Mouse (Mus musculus): Measurements from ENCODE around the gene Art5.

Gene Art5

DNA sequence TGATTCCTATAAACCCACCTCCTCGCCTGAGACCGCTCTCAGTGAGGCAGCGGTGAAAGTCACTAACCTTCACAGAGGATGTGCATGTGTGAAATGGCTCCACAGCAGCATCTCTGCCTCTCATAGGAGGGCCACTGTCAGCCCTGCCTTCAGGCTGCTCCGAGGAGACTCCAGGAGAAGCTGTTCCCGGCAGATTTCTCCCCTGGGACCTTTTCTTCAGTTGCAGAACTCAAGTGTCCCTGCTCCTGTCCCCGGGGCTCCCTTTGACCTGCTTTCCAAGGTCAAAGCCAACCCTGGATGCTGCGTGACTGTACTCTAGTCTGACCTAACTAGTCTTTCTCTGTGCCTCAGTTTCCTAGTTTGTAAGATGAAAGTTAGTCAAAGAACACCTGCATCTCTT is at the start of gene Art5:
Gene Art5, minus strand, starts transcription at position 319 of the 400 bp plus-strand sequence.
- no peak for DNase-seq (ENCODE audit: low spot score in 2 of 2)

DNA sequence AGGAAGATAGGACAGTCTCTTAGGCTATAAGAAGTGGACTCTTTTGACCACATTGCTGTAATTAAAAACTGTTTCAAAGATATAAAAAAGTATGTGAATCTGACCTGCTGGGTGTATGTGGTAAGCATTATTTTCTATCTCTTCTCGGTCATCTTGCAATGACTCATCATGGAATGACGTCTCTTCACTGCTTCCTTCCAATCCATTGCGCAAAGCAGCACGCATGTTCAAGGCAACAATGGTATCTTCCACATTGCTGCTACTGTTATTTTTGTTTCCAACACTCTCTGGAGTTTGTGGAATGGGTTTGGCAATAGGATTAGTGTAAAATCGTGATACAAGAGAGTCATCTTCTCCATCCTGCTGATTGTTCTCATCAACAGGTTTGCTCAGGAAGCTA is 44.4 kb upstream of the Art5 start:
- DNase-seq (ENCODE audit: low spot score in 2 of 2), result no peak

DNA sequence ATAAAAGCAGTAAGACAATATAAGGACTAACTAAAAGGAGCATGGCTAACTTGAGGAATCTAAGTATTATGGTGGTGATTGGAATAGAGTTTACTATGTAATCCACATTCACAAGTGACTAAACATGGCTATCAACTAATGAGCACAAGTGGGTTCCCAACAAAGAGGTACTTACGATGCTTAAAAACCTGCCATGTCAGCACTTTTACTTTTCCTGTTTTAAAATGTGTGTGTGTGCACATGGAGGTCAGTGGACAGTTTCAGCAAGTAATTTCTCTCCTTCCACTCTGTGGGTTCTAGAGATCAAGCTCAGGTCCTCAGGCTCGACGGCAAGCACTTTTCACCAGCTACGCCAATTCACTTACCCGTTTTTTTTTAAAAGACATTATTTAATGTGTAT is 28.6 kb upstream of the Art5 start:
- DNase-seq (ENCODE audit: low spot score in 2 of 2), result no peak

DNA sequence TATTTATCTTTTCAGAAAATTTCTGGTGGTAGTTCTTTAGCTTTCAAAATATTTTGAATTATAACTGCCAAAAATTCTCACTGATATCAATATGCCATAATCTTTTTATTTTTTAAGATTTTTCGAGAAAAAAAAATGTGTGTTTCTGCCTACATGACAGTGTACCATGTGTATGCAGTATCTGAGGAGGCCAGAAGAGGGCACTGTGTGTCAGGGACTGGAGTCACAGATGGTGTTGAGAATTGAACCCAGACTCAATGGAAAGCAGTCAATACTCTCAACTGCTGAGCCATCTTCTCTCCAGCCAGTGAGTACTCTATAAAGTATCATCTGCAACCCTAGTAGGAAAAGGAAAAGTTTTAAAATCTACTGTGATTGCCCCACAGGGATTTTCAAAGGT is 28.2 kb upstream of the Art5 start:
- peak in 1 of 2 experiments; percentile 11 for DNase-seq (ENCODE audit: low spot score in 2 of 2)

DNA sequence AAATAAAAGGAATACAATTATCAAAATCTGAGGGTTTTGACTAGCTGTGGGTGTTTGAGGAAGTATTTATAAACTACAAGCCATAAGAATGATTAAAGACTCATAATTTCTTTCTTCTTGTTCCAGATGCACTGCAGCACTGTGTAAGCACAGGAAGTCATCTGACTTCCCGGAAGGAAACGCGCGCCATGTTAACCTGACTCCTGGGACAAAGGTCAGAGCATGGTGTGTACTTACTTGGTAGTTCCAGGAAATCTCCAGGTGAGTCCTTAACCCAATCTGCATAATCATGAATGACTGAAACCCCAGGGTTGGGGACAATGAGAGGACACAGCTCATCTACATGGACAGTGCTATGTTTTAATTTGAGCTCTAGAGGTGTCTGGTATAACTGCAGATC is 23.1 kb upstream of the Art5 start:
- DNase-seq (ENCODE audit: low spot score in 2 of 2), result no peak

DNA sequence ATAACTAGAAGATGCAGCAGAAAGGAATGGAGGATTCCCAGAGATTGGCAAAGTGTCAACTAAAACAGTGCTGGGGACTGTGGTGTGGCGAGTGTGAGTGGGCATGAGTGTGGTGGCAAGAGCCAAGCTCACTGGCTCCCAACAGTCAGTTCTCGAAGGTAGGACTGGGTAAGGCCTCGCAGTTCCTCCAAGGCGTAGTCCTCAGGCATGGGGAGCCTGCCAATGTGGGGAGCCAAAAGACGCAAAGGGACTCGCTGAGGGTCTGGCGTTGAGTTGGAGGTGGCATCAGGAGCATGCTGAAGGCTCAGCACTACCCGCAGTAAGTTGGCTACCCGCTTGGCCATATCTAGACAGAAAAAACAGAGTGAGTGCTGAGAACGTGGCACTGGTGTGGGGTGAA is 11.0 kb upstream of the Art5 start:
- no peak for DNase-seq (ENCODE audit: low spot score in 2 of 2)

DNA sequence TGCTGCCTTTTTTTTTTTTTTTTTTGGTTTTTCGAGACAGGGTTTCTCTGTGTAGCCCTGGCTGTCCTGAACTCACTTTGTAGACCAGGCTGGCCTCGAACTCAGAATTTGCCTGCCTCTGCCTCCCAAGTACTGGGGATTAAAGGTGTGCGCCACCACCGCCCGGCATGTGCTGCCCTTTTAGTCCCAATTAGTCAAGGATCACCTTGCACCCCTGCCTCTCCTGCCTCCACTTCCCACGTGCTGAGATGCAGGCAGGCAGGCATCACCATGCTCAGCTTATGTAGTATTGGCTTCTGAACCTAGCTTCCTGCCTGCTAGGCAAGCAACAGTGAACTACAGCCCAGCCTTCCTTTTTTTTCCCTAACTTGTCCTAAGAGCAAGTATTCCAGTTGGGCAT is 8.1 kb upstream of the Art5 start:
- no peak for DNase-seq (ENCODE audit: low spot score in 2 of 2)

DNA sequence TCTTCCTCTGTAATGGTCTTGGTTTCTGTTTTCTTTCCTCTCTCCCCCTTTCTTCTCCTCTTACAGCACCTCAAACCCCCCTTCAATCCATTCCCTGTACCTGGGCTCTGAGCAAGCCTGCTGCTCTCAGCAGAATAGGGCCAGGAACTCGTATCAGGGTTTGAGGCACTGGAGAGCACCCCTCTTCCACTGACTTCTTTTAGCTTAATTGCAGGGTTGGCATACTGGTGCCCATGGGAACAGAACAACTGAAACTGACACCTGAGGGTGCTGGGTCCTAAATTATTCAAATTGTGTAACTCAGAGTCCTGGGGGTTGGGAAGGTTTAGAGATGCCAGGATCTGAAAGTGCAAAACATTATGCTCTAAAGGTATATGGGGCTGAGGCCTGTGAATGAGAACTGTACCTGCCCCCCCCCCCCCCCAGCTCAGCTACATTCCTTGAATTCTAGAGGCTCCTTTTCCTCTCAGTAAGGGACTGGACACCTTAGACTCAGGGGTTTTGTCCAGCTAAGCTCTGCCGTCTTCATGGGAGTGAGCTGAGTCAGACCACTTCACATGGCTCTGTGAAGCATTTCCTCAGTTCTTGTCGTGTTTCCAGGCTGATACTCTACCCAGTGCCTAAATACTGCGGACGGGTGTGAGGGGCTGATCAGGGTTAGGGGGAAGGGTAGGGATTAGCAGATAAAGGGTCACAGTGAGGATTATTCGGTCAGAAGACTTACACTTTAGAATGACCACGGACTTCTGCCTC is 7.5 kb upstream of the Art5 start, which contains the start of gene Chrna10:
Gene Chrna10, minus strand, starts transcription at position 250 of the 753 bp plus-strand sequence.
- no peak for DNase-seq (ENCODE audit: low spot score in 2 of 2)

DNA sequence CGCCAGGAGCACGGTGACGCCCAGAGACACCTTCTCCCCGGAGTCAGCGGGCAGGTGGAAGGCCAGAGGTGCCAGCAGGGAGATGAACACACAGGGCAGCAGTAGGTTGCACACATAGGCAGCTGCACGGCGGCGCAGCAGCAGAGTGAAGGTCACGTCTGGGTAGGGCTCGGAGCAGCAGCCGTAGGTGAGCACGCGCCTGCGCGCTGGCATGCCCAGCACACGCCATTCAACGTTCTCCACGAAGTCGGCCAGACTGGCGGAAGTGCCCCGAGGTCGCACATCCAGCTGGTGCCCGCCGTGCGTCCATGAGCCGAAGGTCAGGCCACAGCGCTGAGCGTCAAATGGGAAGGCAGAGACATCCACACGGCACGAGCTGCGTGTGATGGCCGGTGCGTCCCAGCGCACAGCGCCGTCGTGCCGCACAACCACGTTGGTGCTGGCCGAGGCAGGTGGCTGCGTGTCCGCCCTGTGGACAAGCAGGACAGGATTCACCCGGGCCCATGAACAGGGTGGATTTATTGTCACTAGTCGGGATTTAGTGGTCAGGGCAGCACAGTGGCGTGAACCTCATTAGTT is 4.0 kb upstream of the Art5 start:
- DNase-seq (ENCODE audit: low spot score in 2 of 2), result no peak

DNA sequence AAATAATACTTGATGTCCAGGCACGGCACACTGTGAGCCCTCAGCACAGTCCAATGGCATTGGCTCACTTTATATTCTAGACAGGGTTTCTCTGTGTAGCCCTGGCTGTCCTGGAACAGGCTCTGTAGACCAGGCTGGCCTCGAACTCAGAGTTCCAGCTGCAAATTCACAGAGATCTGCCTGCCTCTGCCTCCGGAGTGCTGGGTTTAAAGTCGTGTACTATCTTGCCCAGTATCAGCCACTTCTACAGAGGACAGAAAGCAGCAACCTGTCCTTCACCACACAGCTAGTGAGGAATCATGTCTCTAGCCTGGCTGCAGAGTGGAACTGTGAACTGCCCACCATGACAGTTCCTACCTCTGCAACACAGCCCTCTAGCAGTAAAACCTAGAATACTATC is 457 bp upstream of the Art5 start:
- DNase-seq (ENCODE audit: low spot score in 2 of 2), result no peak

DNA sequence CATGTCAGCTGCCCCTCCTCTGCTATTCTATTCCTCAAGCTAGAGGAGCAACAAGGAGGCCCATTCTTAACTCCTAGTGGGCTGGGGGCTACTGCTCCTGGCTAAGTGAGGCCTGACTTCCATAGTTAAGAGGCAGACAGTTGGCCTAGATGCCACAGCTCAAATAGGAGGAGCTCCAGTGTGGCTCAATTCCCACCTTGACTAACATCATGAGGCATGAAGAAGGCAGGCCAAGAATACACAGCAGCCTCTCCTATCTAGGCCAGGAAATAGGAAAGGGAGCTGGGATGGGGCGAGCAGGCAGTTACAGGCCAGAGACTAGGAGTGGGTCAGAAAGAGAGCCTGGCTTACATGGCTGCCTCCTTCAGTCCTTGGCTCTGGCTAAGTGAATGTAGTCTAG is 1.1 kb downstream of the Art5 start:
- DNase-seq (ENCODE audit: low spot score in 2 of 2), result no peak

DNA sequence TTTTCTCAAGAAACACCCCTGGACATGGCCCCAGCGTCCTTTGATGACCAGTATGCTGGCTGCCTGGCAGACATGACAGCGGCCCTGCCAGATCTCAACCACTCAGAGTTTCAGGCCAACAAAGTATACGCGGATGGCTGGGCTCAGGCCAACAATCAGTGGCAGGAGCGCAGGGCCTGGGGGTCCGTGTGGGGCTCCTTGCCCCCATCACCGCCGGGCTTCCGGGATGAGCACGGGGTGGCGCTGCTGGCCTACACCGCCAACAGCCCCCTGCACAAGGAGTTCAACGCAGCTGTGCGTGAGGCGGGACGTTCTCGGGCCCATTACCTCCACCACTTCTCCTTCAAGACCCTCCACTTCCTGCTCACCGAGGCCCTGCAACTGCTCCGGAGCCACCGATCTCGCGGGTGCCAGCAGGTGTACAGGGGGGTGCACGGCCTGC is 2.6 kb downstream of the Art5 start:
- DNase-seq (ENCODE audit: low spot score in 2 of 2), result no peak

DNA sequence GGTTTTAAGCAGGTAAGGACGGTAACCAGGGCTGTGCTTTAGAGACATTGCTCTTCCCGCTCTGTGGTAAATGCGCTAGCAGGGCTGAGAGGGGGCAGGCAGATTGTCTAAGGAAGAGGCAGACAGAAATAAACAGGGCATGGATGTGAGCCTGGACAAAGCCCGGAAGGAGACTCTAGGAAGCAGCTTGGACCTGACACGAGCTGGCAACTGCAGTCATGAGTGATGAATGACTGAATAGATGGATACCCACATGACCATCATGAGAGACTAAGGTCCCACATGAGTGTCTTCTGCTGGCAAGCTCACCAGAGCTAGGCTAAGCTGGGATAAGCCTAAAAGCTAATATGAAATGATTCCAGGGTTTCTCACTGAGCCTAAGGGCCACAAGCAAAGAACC is 5.2 kb downstream of the Art5 start:
- no peak for DNase-seq (ENCODE audit: low spot score in 2 of 2)

DNA sequence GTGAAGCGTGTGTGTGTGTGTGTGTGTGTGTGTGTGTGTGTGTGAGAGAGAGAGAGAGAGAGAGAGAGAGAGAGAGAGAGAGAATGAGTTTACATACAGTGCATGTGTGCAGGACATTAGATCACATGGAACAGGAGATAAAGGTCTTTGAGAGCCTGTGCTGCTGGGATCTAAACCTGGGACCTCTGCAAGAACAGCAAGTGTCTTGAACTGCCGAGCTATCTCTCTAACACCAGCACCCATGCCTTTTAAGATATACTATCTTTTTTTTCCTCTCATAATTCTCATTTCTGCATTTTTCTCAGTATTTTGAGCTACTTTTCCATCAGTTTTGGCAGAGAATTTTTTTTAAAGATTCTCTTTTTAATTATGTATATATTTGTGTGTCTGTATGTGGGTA is 5.7 kb downstream of the Art5 start:
- no peak for DNase-seq (ENCODE audit: low spot score in 2 of 2)

DNA sequence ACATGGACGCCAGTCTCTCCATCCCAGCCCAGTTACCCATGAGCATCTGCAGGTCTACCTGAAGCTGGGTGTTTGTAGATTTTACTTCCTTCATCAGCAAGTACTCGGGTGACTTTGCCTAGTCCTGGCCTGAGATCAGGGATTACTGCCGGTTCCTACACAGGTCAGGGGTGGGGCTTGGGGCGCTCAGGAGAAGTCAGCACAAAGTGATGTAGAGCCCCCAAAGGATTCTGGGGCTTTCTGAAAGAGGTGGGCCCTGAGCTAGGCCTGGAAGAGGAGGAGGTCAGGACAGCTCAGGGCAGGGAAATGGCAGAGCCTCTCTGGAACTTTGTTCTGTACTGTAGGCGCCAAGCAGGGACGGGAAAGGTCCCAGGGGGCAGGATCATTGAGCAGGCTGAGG is 6.6 kb downstream of the Art5 start:
- DNase-seq (ENCODE audit: low spot score in 2 of 2), result no peak

DNA sequence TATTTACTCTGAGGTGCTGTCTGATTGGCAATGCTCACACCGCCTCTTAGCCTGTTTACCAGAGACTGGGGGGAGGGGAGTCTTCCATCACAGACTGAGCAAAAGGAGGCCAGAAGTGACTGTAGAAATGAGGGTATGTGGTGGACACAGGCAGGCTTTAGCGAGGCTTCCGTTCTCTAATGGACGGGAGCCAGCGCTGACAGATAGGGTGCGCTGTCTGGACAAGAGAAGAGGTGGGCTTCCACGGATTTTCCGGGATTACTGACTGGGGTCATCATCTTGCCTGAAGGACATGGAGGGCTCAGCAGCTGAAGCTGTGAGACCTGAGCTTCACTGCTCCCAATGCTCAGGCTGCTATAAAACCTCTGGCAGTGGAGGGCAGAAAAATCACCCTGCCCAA is 7.0 kb downstream of the Art5 start:
- no peak for DNase-seq (ENCODE audit: low spot score in 2 of 2)

DNA sequence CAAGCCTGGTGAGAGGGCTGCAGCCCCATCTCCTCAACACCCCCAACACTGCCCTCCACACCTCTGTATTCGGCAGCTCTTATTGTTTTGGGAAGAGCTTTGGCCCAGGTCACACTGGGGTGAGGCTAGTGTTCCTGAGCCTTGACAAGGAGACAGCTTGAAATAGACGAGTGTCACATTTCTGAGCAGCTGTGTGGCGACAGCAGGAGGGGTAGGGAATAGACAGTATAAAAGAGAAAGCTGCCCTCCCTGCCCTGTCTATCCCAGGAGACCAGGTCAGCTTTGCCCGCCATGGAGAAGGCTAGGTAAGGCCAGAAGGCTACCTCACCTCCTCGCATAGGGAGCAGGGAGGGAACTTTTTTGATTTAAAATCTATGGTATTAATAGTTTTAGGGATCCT is 7.8 kb downstream of the Art5 start, which contains the start of gene Art1:
Gene Art1, plus strand, starts transcription at position 257 of the 400 bp plus-strand sequence.
- DNase-seq (ENCODE audit: low spot score in 2 of 2), result no peak

DNA sequence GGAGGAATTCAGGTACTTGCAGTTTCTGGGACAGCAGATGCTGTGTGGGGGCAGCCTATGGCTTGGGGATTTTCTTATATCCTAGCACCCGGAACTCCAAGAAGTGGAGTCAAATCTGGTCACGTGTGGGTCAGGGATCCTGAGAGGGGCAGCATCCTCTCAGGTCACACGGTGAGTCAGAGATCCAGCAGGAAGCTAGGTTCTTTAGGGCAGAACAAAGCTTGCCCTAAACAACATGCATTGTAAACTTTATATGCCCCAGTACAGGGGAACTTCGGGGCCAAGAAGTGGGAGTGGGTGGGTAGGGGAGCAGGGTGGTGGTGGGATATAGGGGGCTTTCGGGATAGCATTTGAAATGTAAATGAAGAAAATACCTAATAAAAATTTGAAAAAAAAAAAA is 8.4 kb downstream of the Art5 start:
- DNase-seq (ENCODE audit: low spot score in 2 of 2), result no peak

DNA sequence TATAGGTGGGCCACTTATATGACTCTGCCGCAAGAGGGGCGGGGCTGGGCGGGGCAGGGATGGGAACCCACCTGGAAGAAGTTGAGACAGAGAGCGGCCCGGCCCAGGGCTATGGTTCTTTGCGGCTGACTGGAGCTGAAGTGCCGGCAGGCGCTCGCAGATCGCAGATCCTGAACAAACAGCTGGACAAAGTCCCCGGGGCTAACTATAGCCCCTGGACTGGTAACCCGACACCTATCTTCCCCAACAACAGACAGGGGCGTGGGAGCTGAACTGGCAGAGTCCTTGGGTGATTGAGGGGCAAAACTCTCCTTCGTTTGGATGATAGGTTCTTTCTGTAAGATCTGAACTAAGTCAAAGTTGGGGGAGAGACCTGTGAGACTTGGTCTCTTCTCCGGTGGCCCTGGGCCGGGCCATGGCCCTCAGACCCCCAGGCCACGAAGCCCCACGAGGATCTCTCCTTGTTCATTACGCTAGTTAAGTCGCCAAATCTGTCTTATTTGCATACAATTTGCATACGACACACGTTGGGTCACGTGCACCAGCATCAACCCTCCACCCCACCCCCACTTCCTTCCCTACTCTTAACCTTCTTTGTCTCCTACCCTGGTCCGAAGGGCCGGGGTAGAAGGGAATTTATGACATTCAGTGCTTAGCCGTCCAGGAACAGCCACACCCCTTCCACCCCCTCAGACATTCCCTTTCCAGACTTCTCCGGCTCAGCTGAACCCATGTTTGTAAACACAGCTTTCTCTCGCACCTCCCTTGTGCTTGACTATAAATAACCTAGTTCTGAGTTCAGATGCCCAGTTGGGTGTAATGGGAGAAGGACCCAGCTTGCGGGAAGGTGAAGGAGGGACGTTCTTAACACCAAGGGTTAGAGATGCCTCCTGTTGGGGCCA is 9.3 kb downstream of the Art5 start:
- peak; percentile 25 to 49 for DNase-seq (ENCODE audit: low spot score in 2 of 2)

DNA sequence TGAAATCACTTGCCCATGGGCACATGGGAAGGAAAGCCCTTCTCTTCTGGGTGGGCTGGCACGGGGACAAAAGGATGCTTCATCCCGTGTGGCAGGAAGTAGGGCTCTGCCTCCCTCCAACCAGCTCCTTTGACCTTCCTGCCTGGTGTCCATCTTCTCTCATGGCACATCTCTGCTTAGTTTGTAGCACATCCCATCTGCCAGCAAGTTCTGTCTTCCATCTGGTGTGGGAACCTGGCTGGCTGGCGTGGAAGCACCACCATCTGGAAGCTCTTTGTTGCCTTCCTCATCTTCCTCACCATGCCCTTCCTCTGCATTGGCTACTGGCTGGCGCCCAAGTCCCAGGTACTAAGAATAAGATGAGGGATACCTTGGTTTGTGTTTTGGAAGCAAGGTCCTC is 22.0 kb downstream of the Art5 start:
- no peak for DNase-seq (ENCODE audit: low spot score in 2 of 2)

DNA sequence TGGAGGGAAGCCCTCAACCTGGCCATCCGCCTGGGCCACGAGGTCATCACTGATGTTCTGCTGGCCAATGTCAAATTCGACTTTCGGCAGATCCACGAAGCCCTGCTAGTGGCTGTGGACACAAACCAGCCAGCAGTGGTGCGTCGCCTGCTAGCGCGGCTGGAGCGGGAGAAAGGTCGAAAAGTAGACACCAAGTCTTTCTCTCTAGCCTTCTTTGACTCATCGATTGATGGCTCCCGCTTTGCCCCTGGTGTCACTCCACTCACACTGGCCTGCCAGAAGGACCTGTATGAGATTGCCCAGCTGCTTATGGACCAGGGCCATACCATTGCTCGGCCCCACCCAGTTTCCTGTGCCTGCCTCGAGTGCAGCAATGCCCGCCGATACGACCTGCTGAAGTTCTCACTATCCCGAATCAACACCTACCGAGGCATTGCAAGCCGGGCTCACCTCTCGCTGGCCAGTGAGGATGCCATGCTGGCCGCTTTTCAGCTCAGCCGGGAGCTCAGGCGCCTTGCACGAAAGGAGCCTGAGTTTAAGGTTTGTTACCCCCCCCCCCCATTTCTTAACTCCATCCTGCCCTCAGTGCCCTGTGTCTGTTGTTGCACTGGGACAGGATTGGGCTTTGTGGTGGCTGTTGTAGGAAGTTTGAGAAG is 25.1 kb downstream of the Art5 start:
- DNase-seq (ENCODE audit: low spot score in 2 of 2), result no peak

DNA sequence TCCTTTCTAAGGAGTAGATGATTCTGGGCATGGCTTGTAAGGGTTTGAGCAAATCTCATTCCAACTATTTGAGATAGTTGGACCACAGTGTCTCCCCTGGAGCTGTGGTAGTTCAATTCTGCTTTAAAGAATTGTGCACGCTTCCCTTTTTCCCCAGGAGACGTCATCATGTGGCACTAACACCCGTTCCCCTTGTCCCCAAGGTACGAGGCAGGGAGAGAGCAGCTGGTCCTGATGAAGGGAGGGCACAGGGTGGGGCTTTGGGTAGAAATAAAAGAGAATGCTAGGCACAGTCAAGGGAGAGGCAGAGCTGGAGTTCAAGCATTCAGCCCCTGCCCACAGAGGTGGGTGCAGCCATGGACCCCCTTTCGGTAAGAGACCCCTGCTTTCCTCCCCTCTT is 26.5 kb downstream of the Art5 start, which contains the start of gene Trpc2:
Gene Trpc2, plus strand, starts transcription at position 301 of the 400 bp plus-strand sequence.
- no peak for DNase-seq (ENCODE audit: low spot score in 2 of 2)
